Mouse (Mus musculus) frontal cortex, postnatal 14 days (tissue): ENCODE measurements at regions not wholly inside any gene's neighbourhood (a gene's known extent, or its start where the extent isn't known, plus 50 kb on each side); places are given as distances from the start of the nearest gene placed in this dataset.
"Not testable (repeated sequence)": the region's sequence is repeated elsewhere in the genome, so short reads cannot be mapped to it uniquely, and the experiment has no call there.

Source experiments
- DNase-seq, 2 experiments: peaks; one replicate each; pipeline ENCODE4 v3.0.0; 2022; ENCODE audit warnings: low spot score in 2 of 2

- no peak for DNase-seq
Measured at GRCm38 (mm10) chr13:28840142-28840541, 113.4 kb downstream of the Sox4 start.

GRCm38 (mm10) chr13:28839084-28839483, 114.4 kb downstream of the Sox4 start:
- DNase-seq, result no peak

GRCm38 (mm10) chr13:28838216-28838615, 115.3 kb downstream of the Sox4 start:
- DNase-seq, result no peak

GRCm38 (mm10) chr13:28837196-28837595, 116.3 kb downstream of the Sox4 start:
- not testable (repeated sequence) for DNase-seq

GRCm38 (mm10) chr13:28833700-28834065, 119.8 kb downstream of the Sox4 start:
- no peak for DNase-seq

- DNase-seq, result no peak
Measured at GRCm38 (mm10) chr13:28832855-28833699, 120.4 kb downstream of the Sox4 start.

- DNase-seq, result no peak
Measured at GRCm38 (mm10) chr13:28826284-28826683, 127.2 kb downstream of the Sox4 start.

GRCm38 (mm10) chr13:28823985-28824384, 129.5 kb downstream of the Sox4 start:
- no peak for DNase-seq

- DNase-seq, result no peak
Measured at GRCm38 (mm10) chr13:28823311-28823880, 130.1 kb downstream of the Sox4 start.

GRCm38 (mm10) chr13:28820868-28821533, 132.5 kb downstream of the Sox4 start:
- no peak for DNase-seq

- DNase-seq, result no peak
Measured at GRCm38 (mm10) chr13:28814127-28814526, 139.4 kb downstream of the Sox4 start.

- DNase-seq, result no peak
Measured at GRCm38 (mm10) chr13:28811667-28812575, 141.6 kb downstream of the Sox4 start.

- DNase-seq, result no peak
Measured at GRCm38 (mm10) chr13:28811081-28811439, 142.5 kb downstream of the Sox4 start.

- DNase-seq, result no peak
Measured at GRCm38 (mm10) chr13:28810326-28811080, 143.0 kb downstream of the Sox4 start.

GRCm38 (mm10) chr13:28805302-28805701, 148.2 kb downstream of the Sox4 start:
- DNase-seq, result no peak

- DNase-seq, result no peak
Measured at GRCm38 (mm10) chr13:28801210-28801954, 152.1 kb downstream of the Sox4 start.

GRCm38 (mm10) chr13:28800676-28801075, 152.8 kb downstream of the Sox4 start:
- no peak for DNase-seq

GRCm38 (mm10) chr13:28799474-28799873, 154.0 kb downstream of the Sox4 start:
- no peak for DNase-seq

GRCm38 (mm10) chr13:28797617-28798475, 155.7 kb downstream of the Sox4 start:
- DNase-seq, result no peak
